Mouse (Mus musculus): Measurements from ENCODE around the gene Tspan2.

DNA sequence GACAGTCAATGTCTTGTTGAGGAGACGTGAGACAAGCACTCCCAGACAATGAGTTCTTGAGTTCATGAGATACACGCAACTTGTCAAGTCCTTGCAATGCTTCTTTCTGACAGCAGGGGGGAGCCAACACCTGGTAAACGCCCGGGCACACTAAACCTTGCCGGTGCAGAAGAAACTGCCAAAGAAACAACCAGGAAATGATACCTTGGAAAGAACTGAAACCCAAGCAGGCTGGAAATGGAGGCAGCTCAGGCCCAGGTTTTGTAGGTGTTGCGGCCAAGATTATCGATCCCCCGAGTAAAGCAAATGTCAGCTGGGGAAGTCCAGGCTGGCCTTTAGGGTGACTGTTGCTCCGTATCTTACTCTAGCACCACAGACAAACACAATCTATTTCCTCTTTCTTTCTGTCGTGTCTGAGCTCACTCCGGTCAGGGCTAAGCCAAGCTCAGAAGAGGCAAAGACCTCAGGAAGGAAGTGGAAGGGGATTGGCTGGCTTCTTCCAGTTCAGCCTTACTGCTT lies 19.2 kb upstream of the Tspan2 start:
- TF ChIP-seq CTCF (IDR thresholded peaks at IDR 0.05; ENCODE audit: insufficient read depth, low read length) (peak; percentile 83), POLR2A (IDR thresholded peaks at IDR 0.05; ENCODE audit: borderline replicate concordance, extremely low read depth, low read depth, low read length) (no peak)
